Mouse (Mus musculus): Measurements from ENCODE around the gene Stmn3. TPM values are rescaled to one million over a fixed set of nuclear protein-coding genes. Genes with fewer than 3 reads are reported as not detected.
A peak's percentile ranks its signal among the peaks of the same experiment; 100 is the strongest.

The Stmn3 gene
- polyA plus RNA-seq, 1 experiment from 2014 or later: 5.2 TPM

- peak overlapping the region; percentile 62 for H3K4me2 ChIP-seq
- no peak for ATAC-seq (ENCODE audit: insufficient number of reproducible peaks, insufficient read depth, low FRiP score, low TSS enrichment, low read depth)
- WGBS: 54% methylated on average over 6 of the region's 6 CpGs
Measured at GRCm38 (mm10) chr2:181286629-181287337, 27.5 kb downstream of the Stmn3 start.

GRCm38 (mm10) chr2:181279968-181280367 is 34.3 kb downstream of the Stmn3 start:
- 83% methylated on average over 1 of the region's 1 CpGs for WGBS
- ATAC-seq (ENCODE audit: insufficient number of reproducible peaks, insufficient read depth, low FRiP score, low TSS enrichment, low read depth): no peak
- Histone ChIP-seq H3K27me3 (no peaks in the 10 kb centered on the region), H3K27ac (no peak overlapping the region), H3K4me3 (replicated peaks) (no peak overlapping the region), H3K4me1 (replicated peaks) (no peaks in the 10 kb centered on the region), H3K9ac (replicated peaks) (no peak overlapping the region), H3K36me3 (peaks cover 60% of the 10 kb centered on the region), H3K4me2 (no peak overlapping the region), H3K9me3 (no peaks in the 10 kb centered on the region)

More at GRCm38 (mm10) chr2:181286629-181287337, 27.5 kb downstream of the Stmn3 start:
- Histone ChIP-seq H3K27ac (peak overlapping the region; percentile 96), H3K36me3 (peaks cover 32% of the 10 kb centered on the region), H3K9ac (replicated peaks) (peak overlapping the region; percentile 79), H3K4me3 (replicated peaks) (peak overlapping the region; percentile 61), H3K9me3 (no peaks in the 10 kb centered on the region), H3K4me1 (replicated peaks) (peaks cover 15% of the 10 kb centered on the region), H3K27me3 (no peaks in the 10 kb centered on the region)

DNA sequence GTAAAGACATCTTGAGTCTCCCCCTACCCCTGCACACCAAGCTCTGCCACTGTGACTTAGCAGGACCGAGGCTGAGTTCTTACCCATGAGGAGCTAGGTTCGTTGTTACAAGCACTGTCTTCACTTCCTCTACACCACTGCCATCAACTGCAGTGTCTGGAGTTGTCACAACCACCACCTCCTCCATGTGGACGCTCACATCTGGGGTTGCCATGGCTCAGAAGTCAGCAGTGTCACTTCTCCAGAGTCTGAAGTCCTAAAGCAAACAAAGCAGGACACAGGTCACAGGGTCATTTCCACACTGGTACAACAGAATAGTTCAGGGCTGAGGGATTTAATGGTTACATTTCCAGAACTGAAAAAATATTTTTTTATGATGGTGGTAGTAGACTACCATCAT is 36.4 kb downstream of the Stmn3 start:
- no peaks in the 10 kb centered on the region for H3K27me3 ChIP-seq
- H3K9ac ChIP-seq (replicated peaks): no peak overlapping the region
- WGBS: 87% methylated on average over 3 of the region's 3 CpGs
- no peak for ATAC-seq (ENCODE audit: insufficient number of reproducible peaks, insufficient read depth, low FRiP score, low TSS enrichment, low read depth)
- no peaks in the 10 kb centered on the region for H3K4me1 ChIP-seq (replicated peaks)
- peaks cover 64% of the 10 kb centered on the region for H3K36me3 ChIP-seq
- no peak overlapping the region for H3K4me3 ChIP-seq (replicated peaks)
- H3K4me2 ChIP-seq: no peak overlapping the region
- H3K27ac ChIP-seq: no peak overlapping the region
- H3K9me3 ChIP-seq: no peaks in the 10 kb centered on the region

GRCm38 (mm10) chr2:181276766-181277165 is 37.5 kb downstream of the Stmn3 start:
- whole genome bisulfite sequencing: 76% methylated on average over 1 of the region's 1 CpGs
- H3K27me3 ChIP-seq: no peaks in the 10 kb centered on the region
- no peak overlapping the region for H3K4me2 ChIP-seq
- H3K9me3 ChIP-seq: no peaks in the 10 kb centered on the region
- H3K4me3 ChIP-seq (replicated peaks): no peak overlapping the region
- H3K36me3 ChIP-seq: peaks cover 65% of the 10 kb centered on the region
- no peak for ATAC-seq (ENCODE audit: insufficient number of reproducible peaks, insufficient read depth, low FRiP score, low TSS enrichment, low read depth)
- H3K9ac ChIP-seq (replicated peaks): no peak overlapping the region
- H3K4me1 ChIP-seq (replicated peaks): no peaks in the 10 kb centered on the region
- H3K27ac ChIP-seq: no peak overlapping the region

- H3K4me2 ChIP-seq: no peak overlapping the region
- H3K9me3 ChIP-seq: no peaks in the 10 kb centered on the region
- H3K27me3 ChIP-seq: no peaks in the 10 kb centered on the region
- ATAC-seq (ENCODE audit: insufficient number of reproducible peaks, insufficient read depth, low FRiP score, low TSS enrichment, low read depth): no peak
- H3K27ac ChIP-seq: no peak overlapping the region
- H3K4me3 ChIP-seq (replicated peaks): no peak overlapping the region
- no peak overlapping the region for H3K9ac ChIP-seq (replicated peaks)
- peaks cover 84% of the 10 kb centered on the region for H3K36me3 ChIP-seq
- no peaks in the 10 kb centered on the region for H3K4me1 ChIP-seq (replicated peaks)
- WGBS: 89% methylated on average over 4 of the region's 4 CpGs
Measured at GRCm38 (mm10) chr2:181274639-181275038, 39.7 kb downstream of the Stmn3 start.

DNA sequence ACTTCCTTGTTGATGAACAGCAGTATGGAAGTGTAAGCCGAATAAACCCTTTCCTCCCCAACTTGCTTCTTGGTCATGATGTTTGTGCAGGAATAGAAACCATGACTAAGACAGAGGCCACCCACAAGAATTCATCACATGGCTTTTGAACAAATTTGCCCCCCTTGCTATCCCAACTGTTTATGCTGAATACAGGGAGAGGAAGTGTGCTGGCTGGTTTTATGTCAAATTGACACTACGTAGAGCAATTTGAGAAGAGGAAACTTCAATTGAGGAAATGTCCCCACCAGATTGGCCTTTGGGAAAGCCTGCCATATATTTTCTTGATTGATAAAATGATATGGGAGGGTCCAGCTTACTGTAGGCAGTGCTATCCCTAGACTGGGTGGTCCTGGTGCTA is 40.5 kb downstream of the Stmn3 start:
- no peak overlapping the region for H3K4me2 ChIP-seq
- no peak for ATAC-seq (ENCODE audit: insufficient number of reproducible peaks, insufficient read depth, low FRiP score, low TSS enrichment, low read depth)

GRCm38 (mm10) chr2:181272092-181272491 is 42.2 kb downstream of the Stmn3 start:
- H3K4me2 ChIP-seq: no peak overlapping the region
- 96% methylated on average over 2 of the region's 2 CpGs for WGBS
- no peaks in the 10 kb centered on the region for H3K9me3 ChIP-seq
- H3K4me1 ChIP-seq (replicated peaks): no peaks in the 10 kb centered on the region
- no peak overlapping the region for H3K9ac ChIP-seq (replicated peaks)
- peaks cover 84% of the 10 kb centered on the region for H3K36me3 ChIP-seq
- no peak overlapping the region for H3K27ac ChIP-seq
- H3K4me3 ChIP-seq (replicated peaks): no peak overlapping the region
- no peak for ATAC-seq (ENCODE audit: insufficient number of reproducible peaks, insufficient read depth, low FRiP score, low TSS enrichment, low read depth)
- no peaks in the 10 kb centered on the region for H3K27me3 ChIP-seq

More for the DNA sequence above, 40.5 kb downstream of the Stmn3 start:
- Histone ChIP-seq H3K36me3 (peaks cover 89% of the 10 kb centered on the region), H3K4me3 (replicated peaks) (no peak overlapping the region), H3K9ac (replicated peaks) (no peak overlapping the region), H3K27me3 (no peaks in the 10 kb centered on the region), H3K9me3 (no peaks in the 10 kb centered on the region), H3K4me1 (replicated peaks) (no peaks in the 10 kb centered on the region), H3K27ac (no peak overlapping the region)
- WGBS: 89% methylated on average over 2 of the region's 2 CpGs

DNA sequence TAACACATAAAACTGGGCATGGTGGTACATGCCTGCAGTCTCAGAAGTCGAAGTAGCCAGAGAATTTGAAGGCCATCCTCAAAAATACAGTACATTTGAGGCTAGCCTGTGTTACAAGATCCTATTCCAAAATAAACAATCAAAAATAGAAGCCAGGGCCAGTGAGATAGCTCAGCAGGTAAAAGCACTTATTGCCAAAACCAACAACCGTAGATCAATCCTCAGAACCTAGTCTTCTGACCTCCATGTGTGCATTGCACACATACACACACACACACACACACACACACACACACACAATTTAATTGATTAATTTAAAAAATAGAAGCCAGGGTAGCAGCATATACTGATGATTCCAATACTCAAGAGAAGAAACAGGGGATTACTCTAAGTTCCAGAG is 47.5 kb downstream of the Stmn3 start:
- ATAC-seq (ENCODE audit: insufficient number of reproducible peaks, insufficient read depth, low FRiP score, low TSS enrichment, low read depth): no peak
- Histone ChIP-seq H3K36me3 (peaks cover 85% of the 10 kb centered on the region), H3K4me1 (replicated peaks) (no peaks in the 10 kb centered on the region), H3K27me3 (no peaks in the 10 kb centered on the region), H3K9ac (replicated peaks) (no peak overlapping the region), H3K27ac (no peak overlapping the region), H3K4me3 (replicated peaks) (no peak overlapping the region), H3K4me2 (no peak overlapping the region), H3K9me3 (no peaks in the 10 kb centered on the region)
- WGBS: 93% methylated on average over 2 of the region's 2 CpGs

Other genes with a start within 250 kb of the Stmn3 start
- 0.26 and 0.46 TPM in 2 replicates for gene Kcnq2, start 179.2 kb downstream of the Stmn3 start, polyA plus RNA-seq (2016; fragmentation: Nextera tagmentation; extraction: Ambion mirVana)
- 0.10 TPM in 1 of 2 replicates, not detected in the other for gene Eef1a2, start 157.5 kb downstream of the Stmn3 start, polyA plus RNA-seq (2016; fragmentation: Nextera tagmentation; extraction: Ambion mirVana)
- gene Ppdpf, start 127.3 kb downstream of the Stmn3 start, polyA plus RNA-seq (2016; fragmentation: Nextera tagmentation; extraction: Ambion mirVana): 424 and 433 TPM in 2 replicates
- not detected in 2 replicates for gene Ptk6, start 111.7 kb downstream of the Stmn3 start, polyA plus RNA-seq (2016; fragmentation: Nextera tagmentation; extraction: Ambion mirVana)
- gene Srms, start 101.3 kb downstream of the Stmn3 start, polyA plus RNA-seq (2016; fragmentation: Nextera tagmentation; extraction: Ambion mirVana): 0.25 and 0.45 TPM in 2 replicates
- 0.41 and 0.59 TPM in 2 replicates for gene Fndc11, start 94.5 kb downstream of the Stmn3 start, polyA plus RNA-seq (2016; fragmentation: Nextera tagmentation; extraction: Ambion mirVana)
- gene Helz2, start 72.5 kb downstream of the Stmn3 start, polyA plus RNA-seq (2016; fragmentation: Nextera tagmentation; extraction: Ambion mirVana): 1.3 and 1.4 TPM in 2 replicates
- 21.0 and 22.5 TPM in 2 replicates for gene Gmeb2, start 26.5 kb downstream of the Stmn3 start, polyA plus RNA-seq (2016; fragmentation: Nextera tagmentation; extraction: Ambion mirVana)
- 58.8 and 69.9 TPM in 2 replicates for gene Rtel1, start 5.2 kb upstream of the Stmn3 start, polyA plus RNA-seq (2016; fragmentation: Nextera tagmentation; extraction: Ambion mirVana)
- gene Zgpat, start 50.4 kb upstream of the Stmn3 start, polyA plus RNA-seq (2016; fragmentation: Nextera tagmentation; extraction: Ambion mirVana): 54.9 and 59.4 TPM in 2 replicates
- gene Arfrp1, start 50.9 kb upstream of the Stmn3 start, polyA plus RNA-seq (2016; fragmentation: Nextera tagmentation; extraction: Ambion mirVana): 77.1 and 79.5 TPM in 2 replicates
- 29.9 and 35.2 TPM in 2 replicates for gene Lime1, start 65.6 kb upstream of the Stmn3 start, polyA plus RNA-seq (2016; fragmentation: Nextera tagmentation; extraction: Ambion mirVana)
- 8.3 and 9.1 TPM in 2 replicates for gene Zbtb46, start 144.9 kb upstream of the Stmn3 start, polyA plus RNA-seq (2016; fragmentation: Nextera tagmentation; extraction: Ambion mirVana)
- gene Abhd16b, start 178.7 kb upstream of the Stmn3 start, polyA plus RNA-seq (2016; fragmentation: Nextera tagmentation; extraction: Ambion mirVana): not detected in 2 replicates
- 151 and 165 TPM in 2 replicates for gene Tpd52l2, start 182.6 kb upstream of the Stmn3 start, polyA plus RNA-seq (2016; fragmentation: Nextera tagmentation; extraction: Ambion mirVana)
- gene Dnajc5, start 206.0 kb upstream of the Stmn3 start, polyA plus RNA-seq (2016; fragmentation: Nextera tagmentation; extraction: Ambion mirVana): 90.6 and 91.0 TPM in 2 replicates

Measured in limb, embryonic 12.5 days (tissue).